Mouse (Mus musculus) embryonic facial prominence, embryonic 12.5 days (tissue): ENCODE measurements around the gene Cacng2. TPM values are rescaled to one million over a fixed set of nuclear protein-coding genes. Genes with fewer than 3 reads are reported as not detected.
"Not testable (repeated sequence)": the region's sequence is repeated elsewhere in the genome, so short reads cannot be mapped to it uniquely, and the experiment has no call there.

Experiments used
- ATAC-seq: fragments of 200-750 bp; cut with Nextera tagmentation; 2 replicates; pipeline ENCODE4 v1.8.0; 2017; ENCODE audit not compliant: insufficient number of reproducible peaks, insufficient read depth, low FRiP score, low TSS enrichment
- H3K27ac ChIP-seq: fragments of 300-500 bp; sonication (generic); 2 replicates; pipeline ENCODE4 v1.5.1; 2016; ENCODE audit warnings: mild to moderate bottlenecking
- H3K27me3 ChIP-seq: fragments of 300-500 bp; sonication (generic); 2 replicates; pipeline ENCODE4 v1.6.1; 2016; ENCODE audit warnings: mild to moderate bottlenecking, moderate library complexity
- H3K36me3 ChIP-seq: fragments of 300-500 bp; sonication (generic); 2 replicates; pipeline ENCODE4 v1.6.1; 2016; ENCODE audit warnings: mild to moderate bottlenecking
- H3K4me1 ChIP-seq: fragments of 300-500 bp; sonication (generic); 2 replicates; pipeline ENCODE4 v1.6.1; 2016
- H3K4me2 ChIP-seq: fragments of 300-500 bp; sonication (generic); replicated peaks from 2 replicates; pipeline ENCODE4 v1.6.1; 2016; ENCODE audit warnings: mild to moderate bottlenecking, moderate library complexity
- H3K4me3 ChIP-seq: fragments of 300-500 bp; sonication (generic); 2 replicates; pipeline ENCODE4 v1.5.1; 2016; ENCODE audit warnings: mild to moderate bottlenecking
- H3K9ac ChIP-seq: fragments of 300-500 bp; sonication (generic); 2 replicates; pipeline ENCODE4 v1.6.1; 2016; ENCODE audit warnings: mild to moderate bottlenecking, moderate library complexity
- H3K9me3 ChIP-seq: fragments of 300-500 bp; sonication (generic); 2 replicates; pipeline ENCODE4 v1.6.1; 2016; ENCODE audit warnings: mild to moderate bottlenecking, moderate library complexity
- WGBS: fragments of 180-500 bp; shearing (Covaris S2); methylation state at CpG from one replicate; pipeline ENCODE4 v1.1.7; 2016; 5-methylcytosine and 5-hydroxymethylcytosine counted together
- polyA plus RNA-seq: library from polyadenylated mRNA; unstranded; fragments of >200 nt; fragmentation: Nextera tagmentation; extraction: Ambion mirVana; gene quantifications from 2 replicates; pipeline ENCODE4 v1.2.1, GENCODE M21; 2016

Gene Cacng2
- polyA plus RNA-seq, 1 experiment from 2014 or later: 0.03 TPM

- Histone ChIP-seq H3K27ac (no peak overlapping the region), H3K36me3 (no peaks in the 10 kb centered on the region), H3K4me2 (no peak overlapping the region), H3K27me3 (no peaks in the 10 kb centered on the region), H3K4me1 (no peaks in the 10 kb centered on the region), H3K9me3 (no peaks in the 10 kb centered on the region), H3K4me3 (no peak overlapping the region), H3K9ac (no peak overlapping the region)
- WGBS: 70% methylated on average over 2 of the region's 2 CpGs
- no peak for ATAC-seq
Observed at GRCm38 (mm10) chr15:78049933-78050332, 69.9 kb downstream of the Cacng2 start.

GRCm38 (mm10) chr15:78045842-78046241 lies 74.0 kb downstream of the Cacng2 start:
- Histone ChIP-seq H3K4me1 (no peaks in the 10 kb centered on the region), H3K9me3 (no peaks in the 10 kb centered on the region), H3K4me3 (no peak overlapping the region), H3K9ac (no peak overlapping the region), H3K36me3 (no peaks in the 10 kb centered on the region), H3K27me3 (no peaks in the 10 kb centered on the region), H3K27ac (no peak overlapping the region), H3K4me2 (no peak overlapping the region)
- no peak for ATAC-seq
- 72% methylated on average over 7 of the region's 7 CpGs for WGBS

- H3K27ac ChIP-seq: no peak overlapping the region
- no peaks in the 10 kb centered on the region for H3K4me1 ChIP-seq
- H3K36me3 ChIP-seq: no peaks in the 10 kb centered on the region
- H3K4me3 ChIP-seq: no peak overlapping the region
- WGBS: 64% methylated on average over 7 of the region's 7 CpGs
- no peaks in the 10 kb centered on the region for H3K27me3 ChIP-seq
- no peaks in the 10 kb centered on the region for H3K9me3 ChIP-seq
- no peak for ATAC-seq
- no peak overlapping the region for H3K4me2 ChIP-seq
- H3K9ac ChIP-seq: no peak overlapping the region
Observed at GRCm38 (mm10) chr15:78045314-78045713, 74.5 kb downstream of the Cacng2 start.

GRCm38 (mm10) chr15:78044826-78045225 lies 75.0 kb downstream of the Cacng2 start:
- Histone ChIP-seq H3K9me3 (no peaks in the 10 kb centered on the region), H3K36me3 (no peaks in the 10 kb centered on the region), H3K4me3 (no peak overlapping the region), H3K4me2 (no peak overlapping the region), H3K9ac (no peak overlapping the region), H3K4me1 (no peaks in the 10 kb centered on the region), H3K27me3 (no peaks in the 10 kb centered on the region), H3K27ac (no peak overlapping the region)
- 77% methylated on average over 6 of the region's 6 CpGs for WGBS
- no peak for ATAC-seq

GRCm38 (mm10) chr15:78042706-78043105 lies 77.1 kb downstream of the Cacng2 start:
- 83% methylated on average over 8 of the region's 8 CpGs for WGBS
- H3K9ac ChIP-seq: no peak overlapping the region
- no peaks in the 10 kb centered on the region for H3K36me3 ChIP-seq
- H3K27ac ChIP-seq: no peak overlapping the region
- no peaks in the 10 kb centered on the region for H3K9me3 ChIP-seq
- H3K27me3 ChIP-seq: no peaks in the 10 kb centered on the region
- no peaks in the 10 kb centered on the region for H3K4me1 ChIP-seq
- H3K4me2 ChIP-seq: no peak overlapping the region
- ATAC-seq: no peak
- H3K4me3 ChIP-seq: no peak overlapping the region

- no peak overlapping the region for H3K9ac ChIP-seq
- H3K4me1 ChIP-seq: no peaks in the 10 kb centered on the region
- no peak overlapping the region for H3K4me2 ChIP-seq
- WGBS: 90% methylated on average over 10 of the region's 10 CpGs
- no peak for ATAC-seq
- H3K36me3 ChIP-seq: no peaks in the 10 kb centered on the region
- no peaks in the 10 kb centered on the region for H3K27me3 ChIP-seq
- H3K27ac ChIP-seq: no peak overlapping the region
- H3K9me3 ChIP-seq: no peaks in the 10 kb centered on the region
- H3K4me3 ChIP-seq: no peak overlapping the region
Observed at GRCm38 (mm10) chr15:78037626-78038025, 82.2 kb downstream of the Cacng2 start.

GRCm38 (mm10) chr15:78036586-78036985 lies 83.2 kb downstream of the Cacng2 start:
- Histone ChIP-seq H3K4me3 (no peak overlapping the region), H3K27ac (no peak overlapping the region), H3K4me2 (no peak overlapping the region)

GRCm38 (mm10) chr15:78029938-78030337 lies 89.9 kb downstream of the Cacng2 start:
- Histone ChIP-seq H3K27ac (no peak overlapping the region), H3K4me2 (no peak overlapping the region), H3K9ac (no peak overlapping the region), H3K4me3 (no peak overlapping the region), H3K4me1 (no peaks in the 10 kb centered on the region), H3K36me3 (no peaks in the 10 kb centered on the region), H3K27me3 (no peaks in the 10 kb centered on the region), H3K9me3 (no peaks in the 10 kb centered on the region)
- WGBS: 68% methylated on average over 8 of the region's 8 CpGs
- ATAC-seq: no peak

More at GRCm38 (mm10) chr15:78036586-78036985, 83.2 kb downstream of the Cacng2 start:
- Histone ChIP-seq H3K4me1 (no peaks in the 10 kb centered on the region), H3K27me3 (no peaks in the 10 kb centered on the region), H3K9me3 (no peaks in the 10 kb centered on the region), H3K9ac (no peak overlapping the region), H3K36me3 (no peaks in the 10 kb centered on the region)
- WGBS: 72% methylated on average over 2 of the region's 2 CpGs
- ATAC-seq: no peak

- Histone ChIP-seq H3K9me3 (no peaks in the 10 kb centered on the region), H3K4me1 (no peaks in the 10 kb centered on the region), H3K4me2 (no peak overlapping the region), H3K27me3 (no peaks in the 10 kb centered on the region), H3K36me3 (no peaks in the 10 kb centered on the region), H3K27ac (no peak overlapping the region), H3K4me3 (no peak overlapping the region), H3K9ac (no peak overlapping the region)
- 82% methylated on average over 6 of the region's 6 CpGs for WGBS
- no peak for ATAC-seq
Observed at GRCm38 (mm10) chr15:78026521-78026920, 93.3 kb downstream of the Cacng2 start.

GRCm38 (mm10) chr15:78024211-78024610 lies 95.6 kb downstream of the Cacng2 start:
- H3K9ac ChIP-seq: no peak overlapping the region
- WGBS: 77% methylated on average over 4 of the region's 4 CpGs
- H3K9me3 ChIP-seq: no peaks in the 10 kb centered on the region
- H3K4me3 ChIP-seq: no peak overlapping the region
- H3K27ac ChIP-seq: no peak overlapping the region
- H3K4me1 ChIP-seq: no peaks in the 10 kb centered on the region
- ATAC-seq: no peak
- no peaks in the 10 kb centered on the region for H3K27me3 ChIP-seq
- H3K36me3 ChIP-seq: no peaks in the 10 kb centered on the region
- no peak overlapping the region for H3K4me2 ChIP-seq

- H3K4me3 ChIP-seq: no peak overlapping the region
- no peak overlapping the region for H3K27ac ChIP-seq
- no peaks in the 10 kb centered on the region for H3K36me3 ChIP-seq
- no peak for ATAC-seq
- H3K9me3 ChIP-seq: no peaks in the 10 kb centered on the region
- H3K27me3 ChIP-seq: no peaks in the 10 kb centered on the region
- 86% methylated on average over 1 of the region's 1 CpGs for WGBS
- no peak overlapping the region for H3K4me2 ChIP-seq
- H3K9ac ChIP-seq: no peak overlapping the region
- no peaks in the 10 kb centered on the region for H3K4me1 ChIP-seq
Observed at GRCm38 (mm10) chr15:78014046-78014445, 105.8 kb downstream of the Cacng2 start.

- H3K27ac ChIP-seq, H3K4me1 ChIP-seq, ATAC-seq, H3K4me2 ChIP-seq, H3K27me3 ChIP-seq, H3K9ac ChIP-seq, H3K9me3 ChIP-seq, H3K4me3 ChIP-seq, H3K36me3 ChIP-seq: not testable (repeated sequence)
- 90% methylated on average over 8 of the region's 8 CpGs for WGBS
Observed at GRCm38 (mm10) chr15:78008206-78008605, 111.6 kb downstream of the Cacng2 start.

GRCm38 (mm10) chr15:78003929-78004328 lies 115.9 kb downstream of the Cacng2 start:
- H3K27me3 ChIP-seq: no peaks in the 10 kb centered on the region
- no peaks in the 10 kb centered on the region for H3K36me3 ChIP-seq
- H3K9ac ChIP-seq: no peak overlapping the region
- ATAC-seq: no peak
- 52% methylated on average over 9 of the region's 9 CpGs for WGBS
- H3K4me1 ChIP-seq: no peaks in the 10 kb centered on the region
- H3K4me3 ChIP-seq: no peak overlapping the region
- H3K4me2 ChIP-seq: no peak overlapping the region
- H3K27ac ChIP-seq: no peak overlapping the region
- no peaks in the 10 kb centered on the region for H3K9me3 ChIP-seq
